Mouse (Mus musculus): Measurements from ENCODE around the gene Nek7. TPM values are rescaled to one million over a fixed set of nuclear protein-coding genes. Genes with fewer than 3 reads are reported as not detected.

Gene Nek7
- polyA plus RNA-seq, 1 experiment from 2014 or later: 8.0 TPM

Other genes with a start within 250 kb of the Nek7 start
- 4.9 and 6.1 TPM in 2 replicates for gene Lhx9, start 228.4 kb upstream of the Nek7 start, polyA plus RNA-seq (2014; fragmentation: Nextera tagmentation; extraction: Ambion mirVana)
- gene 2310009B15Rik, start 236.7 kb upstream of the Nek7 start, polyA plus RNA-seq (2014; fragmentation: Nextera tagmentation; extraction: Ambion mirVana): 32.7 and 34.3 TPM in 2 replicates